Mouse (Mus musculus) kidney, adult 2 months (tissue): ENCODE data around the gene Gm13305.
"Not testable (repeated sequence)": the region's sequence is repeated elsewhere in the genome, so short reads cannot be mapped to it uniquely, and the experiment has no call there.

Source experiments
- CTCF ChIP-seq: fragments of 200-500 bp; conservative IDR thresholded peaks from 2 replicates; pipeline ENCODE4 v1.5.1; 2011; ENCODE audit warnings: low read depth, mild to moderate bottlenecking, control low read depth, low read length, moderate library complexity, mixed read lengths; ENCODE audit not compliant: insufficient read depth, insufficient read length
- POLR2A ChIP-seq: fragments of 200-500 bp; IDR thresholded peaks from one replicate; pipeline ENCODE4 v1.6.1; 2011; ENCODE audit warnings: low read depth, low read length, control low read depth

GRCm38 (mm10) chr4:42184324-42184979 is 16.0 kb upstream of the Gm13305 start:
- not testable (repeated sequence) for TF ChIP-seq CTCF, POLR2A
